Mouse (Mus musculus) left cerebral cortex, adult 18-20 months (tissue): ENCODE measurements around the gene Slc22a21. TPM values are rescaled to one million over a fixed set of nuclear protein-coding genes. Genes with fewer than 3 reads are reported as not detected.
"Not testable (repeated sequence)": the region's sequence is repeated elsewhere in the genome, so short reads cannot be mapped to it uniquely, and the experiment has no call there.

ENCODE experiments used
- DNase-seq, 2 experiments: peaks; one replicate each; pipeline ENCODE4 v3.0.0; 2021 to 2022; ENCODE audit warnings: low spot score in 2 of 2, mixed read lengths in 1 of 2
- long read RNA-seq, 2 experiments: library from polyadenylated mRNA; stranded (forward); transcript quantifications; one replicate each; pipeline ENCODE4 v2.0.0; 2021
- total RNA-seq, 2 experiments: library from RNA; stranded (reverse); gene quantifications; 2 replicates each; pipeline ENCODE4 v1.2.3; 2021

Slc22a21 gene
- 1 to 10 TPM; 1.1 to 1.4 TPM for total RNA-seq
- long read RNA-seq, experiment 1, partial matches to known transcripts = 0 of 2 reads
- long read RNA-seq, experiment 1, other reads (novel, unspliced or antisense) = 0 of 2 reads
- long read RNA-seq, experiment 2, partial matches to known transcripts = 0 of 1 reads
- long read RNA-seq, experiment 2, other reads (novel, unspliced or antisense) = 1 of 1 reads

- peak; percentile 18 to 21 for DNase-seq
Observed at GRCm38 (mm10) chr11:53979788-53980621, at the start of gene Slc22a21. Slc22a21 (minus strand) TSS chr11:53980332.

GRCm38 (mm10) chr11:54028997-54029396 is 48.9 kb upstream of the Slc22a21 start:
- DNase-seq = no peak

GRCm38 (mm10) chr11:54028044-54028951 is 48.2 kb upstream of the Slc22a21 start, which contains the start of gene Slc22a4:
Slc22a4 (minus strand) TSS chr11:54028090.
- peak; percentile 58 to 80 for DNase-seq

GRCm38 (mm10) chr11:54027131-54028043 is 47.3 kb upstream of the Slc22a21 start:
- DNase-seq = no peak

DNA sequence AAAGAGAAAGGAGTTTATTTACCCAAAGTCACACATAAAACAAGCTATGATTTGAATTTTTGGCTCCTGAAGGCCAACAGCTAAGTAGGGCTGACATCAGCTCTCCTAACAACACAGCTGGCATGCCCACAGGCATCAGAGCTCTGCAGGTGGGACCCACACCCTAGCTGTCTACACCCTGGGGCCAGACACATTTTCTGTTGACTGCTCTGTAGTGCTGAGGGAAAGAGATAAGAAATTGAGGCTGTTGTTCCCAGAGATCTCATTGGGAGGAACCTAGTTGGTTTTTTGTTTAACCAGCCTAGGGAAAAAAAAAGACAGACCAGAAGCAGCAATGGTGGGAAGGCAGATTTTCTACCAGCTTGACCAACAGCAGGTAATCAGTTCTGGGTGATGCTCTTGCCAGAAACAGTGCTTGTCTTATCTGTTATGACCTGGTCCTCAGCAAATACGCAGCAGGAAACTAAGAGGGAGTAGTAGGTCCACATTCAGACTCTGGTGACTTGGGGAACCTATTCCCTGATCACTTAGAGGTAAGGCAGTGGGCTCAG is 46.4 kb upstream of the Slc22a21 start:
- DNase-seq = no peak

- no peak for DNase-seq
Observed at GRCm38 (mm10) chr11:54021396-54022093, 41.4 kb upstream of the Slc22a21 start.

DNA sequence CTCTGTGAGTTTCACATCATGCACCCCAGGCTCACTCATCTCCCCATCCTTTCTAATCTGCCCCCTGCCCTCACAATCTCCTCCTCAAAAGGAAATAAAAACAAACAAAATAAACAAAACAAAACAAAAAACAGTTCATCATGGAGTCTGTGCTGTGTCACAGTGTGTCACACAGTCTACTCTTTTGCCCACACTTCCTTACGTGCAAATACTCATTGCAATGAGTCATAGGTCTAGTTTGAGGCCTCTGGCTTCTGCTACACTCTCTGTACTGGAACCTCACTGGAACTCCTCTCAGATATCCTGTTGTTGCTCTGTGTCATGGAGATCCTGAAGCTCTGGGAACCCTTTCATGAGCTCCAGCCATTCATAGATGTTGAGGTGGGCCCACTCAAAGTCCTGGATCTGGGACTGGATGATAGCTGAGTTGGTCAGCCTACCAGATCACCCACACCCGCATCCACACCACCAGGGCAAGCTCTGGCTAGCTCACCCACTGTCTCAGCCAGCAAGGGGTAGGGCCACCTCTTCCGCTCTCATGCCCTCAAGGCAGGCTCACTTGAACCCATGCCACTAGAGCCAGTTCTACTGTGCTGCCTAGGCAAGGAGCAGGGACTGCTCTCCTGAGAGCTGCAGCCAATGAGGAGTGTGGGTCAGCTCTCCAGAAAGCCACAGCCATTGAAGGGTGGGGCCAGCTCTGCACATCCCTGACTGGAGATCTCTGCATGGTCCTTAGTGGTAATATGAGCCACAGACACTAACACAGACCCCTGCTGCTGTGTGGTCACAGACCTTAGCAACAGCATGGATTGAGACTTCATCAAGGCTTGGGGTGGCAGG is 39.0 kb upstream of the Slc22a21 start:
- no peak for DNase-seq

DNA sequence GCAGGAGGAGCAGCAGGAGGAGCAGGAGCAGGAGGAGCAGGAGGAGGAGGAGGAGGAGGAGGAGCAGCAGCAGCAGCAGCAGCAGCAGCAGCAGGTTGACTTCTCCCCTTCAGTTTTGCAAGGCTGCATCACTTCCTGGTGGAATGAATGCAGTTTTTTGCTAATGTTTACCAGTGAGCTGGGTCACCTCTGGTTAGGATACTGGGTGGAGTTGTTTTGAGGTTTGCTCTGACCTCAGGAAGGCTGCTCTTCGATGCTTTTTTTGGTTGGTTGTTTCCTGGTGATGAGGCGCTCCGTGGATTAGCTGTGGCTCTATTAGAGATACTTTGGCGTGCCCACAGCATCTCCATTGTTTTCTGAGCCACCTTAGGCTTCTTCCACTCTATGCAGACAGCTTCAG is 37.5 kb upstream of the Slc22a21 start:
- no peak for DNase-seq

DNA sequence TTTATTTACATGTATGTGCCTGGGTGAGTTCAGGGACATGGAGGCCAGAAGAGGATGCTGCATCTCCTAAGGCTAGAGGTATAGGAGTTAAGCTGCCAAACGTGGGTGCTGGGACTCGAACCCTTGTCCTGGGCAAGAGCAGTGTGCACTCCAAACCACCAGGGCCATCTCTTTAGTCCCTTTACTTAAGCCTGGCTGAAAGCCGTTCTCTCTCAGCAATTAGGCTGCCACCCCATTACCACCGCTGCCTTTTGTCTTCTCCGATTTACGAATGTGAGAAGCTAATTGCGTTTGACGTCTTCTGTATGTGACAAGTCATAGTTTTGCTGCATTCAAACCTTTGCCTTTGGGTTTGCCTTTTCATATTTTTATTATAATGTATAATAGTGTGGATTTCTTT is 35.9 kb upstream of the Slc22a21 start:
- no peak for DNase-seq

DNA sequence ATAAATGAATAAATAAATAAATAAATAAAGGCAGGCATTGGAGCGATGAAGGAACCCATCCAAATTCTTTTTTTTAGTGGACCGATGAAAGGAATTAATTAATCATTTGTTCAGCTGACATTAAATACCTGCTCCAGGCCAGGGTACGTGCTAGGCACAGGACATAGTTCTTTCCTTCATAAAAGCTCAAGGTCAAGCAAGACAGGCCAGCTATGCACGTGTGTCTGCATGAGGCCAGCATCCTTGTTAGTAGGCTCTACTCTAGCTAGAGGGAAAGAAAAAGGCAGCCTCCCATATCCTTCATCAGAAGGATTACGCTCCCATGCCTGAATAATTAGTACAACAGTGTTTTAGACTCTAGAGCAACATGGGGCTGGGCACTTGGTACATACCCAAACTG is 32.8 kb upstream of the Slc22a21 start:
- DNase-seq = no peak

GRCm38 (mm10) chr11:54011255-54011654 is 31.1 kb upstream of the Slc22a21 start:
- no peak for DNase-seq

DNA sequence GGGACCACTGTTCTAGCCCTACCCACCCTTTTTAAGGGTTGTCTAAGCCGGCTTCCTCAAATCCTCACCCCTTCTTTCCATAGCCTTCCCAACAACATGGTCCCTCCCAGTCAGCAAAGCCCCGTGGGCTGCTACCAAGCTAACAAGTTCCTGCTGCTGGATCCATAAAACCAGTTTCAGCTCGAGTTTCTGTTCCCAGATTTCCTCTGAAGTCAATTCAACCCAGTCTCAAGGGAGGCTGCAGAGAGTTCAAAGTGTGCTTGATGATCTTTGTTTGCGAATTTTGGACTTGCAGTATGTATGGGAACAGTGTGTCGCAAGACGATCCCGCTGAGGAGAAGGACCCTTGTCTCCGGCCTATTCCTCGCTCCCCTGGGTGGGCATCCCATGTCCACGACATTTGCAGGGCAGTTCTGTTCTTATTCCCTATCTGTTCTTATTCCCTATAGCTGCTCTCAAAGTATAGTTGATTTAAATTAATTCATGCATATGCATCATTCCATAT is 28.3 kb upstream of the Slc22a21 start:
- no peak for DNase-seq

GRCm38 (mm10) chr11:54007717-54008116 is 27.6 kb upstream of the Slc22a21 start:
- DNase-seq = peak in 1 of 2 experiments; percentile 27

- no peak for DNase-seq
Observed at GRCm38 (mm10) chr11:54006901-54007300, 26.8 kb upstream of the Slc22a21 start.

DNA sequence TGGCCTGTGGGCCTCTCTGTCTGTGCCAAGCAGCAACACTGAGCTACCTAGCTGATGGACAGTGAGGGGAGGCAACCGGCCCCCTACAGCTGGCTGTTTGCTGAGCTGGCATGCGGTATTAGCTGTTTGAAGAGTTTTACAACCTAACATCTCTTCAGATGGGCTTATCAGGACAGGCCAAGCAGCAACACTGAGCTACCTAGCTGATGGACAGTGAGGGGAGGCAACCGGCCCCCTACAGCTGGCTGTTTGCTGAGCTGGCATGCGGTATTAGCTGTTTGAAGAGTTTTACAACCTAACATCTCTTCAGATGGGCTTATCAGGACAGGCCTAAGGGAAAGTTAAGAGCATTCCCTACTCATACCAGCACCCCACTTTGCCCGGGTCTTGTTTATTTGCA is 26.2 kb upstream of the Slc22a21 start:
- DNase-seq = not testable (repeated sequence)

DNA sequence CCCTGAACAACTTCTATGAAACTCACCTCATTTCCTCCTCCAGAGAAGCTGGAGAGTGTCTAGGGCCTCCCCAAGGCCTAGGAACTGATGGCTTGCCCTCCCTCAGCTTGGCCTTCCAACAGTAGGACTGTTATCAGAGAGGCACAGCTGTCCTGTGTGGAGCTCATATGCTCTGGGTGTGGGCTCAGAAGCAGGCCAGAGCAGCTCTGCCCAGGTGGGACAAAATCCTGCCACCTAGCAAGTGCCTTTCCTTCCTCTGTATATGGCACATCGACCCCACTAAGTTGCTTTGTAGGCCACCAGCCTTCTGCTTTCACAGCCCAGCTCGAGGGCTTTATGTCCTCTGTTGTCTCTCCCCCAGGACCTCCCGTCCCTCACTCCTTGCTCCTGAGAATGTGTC is 24.6 kb upstream of the Slc22a21 start:
- no peak for DNase-seq

- no peak for DNase-seq
Observed at GRCm38 (mm10) chr11:54004221-54004620, 24.1 kb upstream of the Slc22a21 start.
